Mouse (Mus musculus): ENCODE measurements around the gene Kri1. TPM values are rescaled to one million over a fixed set of nuclear protein-coding genes. Genes with fewer than 3 reads are reported as not detected.

Kri1 gene
- total and polyA plus RNA-seq, 3 experiments = 76.1 to 233 (median 199) TPM

DNA sequence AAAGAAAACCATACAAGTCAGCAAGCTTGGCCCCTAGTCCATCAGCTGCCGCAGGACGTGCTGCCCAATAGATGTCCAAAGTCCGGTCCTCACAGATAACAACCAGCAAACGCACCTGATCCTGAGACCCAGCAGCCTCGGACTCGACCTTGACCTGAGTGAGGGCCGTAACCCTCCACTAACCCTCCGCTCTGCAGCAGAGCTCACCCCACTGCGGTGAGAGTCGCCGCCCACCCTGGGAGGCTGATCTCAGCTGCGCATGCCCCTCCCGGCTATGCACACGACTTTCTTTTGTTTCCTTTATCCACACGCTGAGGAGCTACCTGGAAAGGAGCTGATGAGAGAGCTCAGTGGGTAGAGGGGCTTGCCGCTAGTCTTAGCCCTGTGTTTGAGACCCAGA lies 60.4 kb downstream of the Kri1 start:
- Histone ChIP-seq H3K9ac (ENCODE audit: control insufficient read depth, low read depth, low read length, poor library complexity, severe bottlenecking) (peak overlapping the region; percentile 33), H3K79me2 (ENCODE audit: control insufficient read depth, insufficient read depth, low read length, poor library complexity) (no peaks in the 10 kb centered on the region), H3K36me3 (ENCODE audit: control insufficient read depth in 1 of 2, insufficient read depth in 2 of 2, low read length in 2 of 2) (peaks cover 4 to 11% of the 10 kb centered on the region in 2 experiments), H3K4me3 (ENCODE audit: control insufficient read depth in 1 of 2, insufficient read depth in 1 of 2, low read depth in 2 of 2, low read length in 2 of 2) (peak overlapping the region; percentile 28 to 31), H3K27ac (ENCODE audit: control insufficient read depth, low read depth, low read length) (no peak overlapping the region; the same call in 1 of the 2 replicates), H3K4me1 (ENCODE audit: control insufficient read depth in 1 of 2, insufficient read depth in 2 of 2, low read length in 2 of 2) (peaks cover 2 to 20% of the 10 kb centered on the region in 2 experiments; a peak in 3 of 4 replicates), H3K27me3 (ENCODE audit: control insufficient read depth in 1 of 2, insufficient read depth in 2 of 2, low read length in 2 of 2) (no peaks in the 10 kb centered on the region), H3K9me3 (replicated peaks; ENCODE audit: insufficient read depth, low read length) (no peaks in the 10 kb centered on the region)
- peak; percentile 63 for DNase-seq (ENCODE audit: low read depth, low spot score)
- TF ChIP-seq GATA1 (IDR thresholded peaks at IDR 0.05; ENCODE audit: low read depth, low read length) = no peak
- TF ChIP-seq UBTF (IDR thresholded peaks at IDR 0.05; ENCODE audit: borderline replicate concordance, insufficient read depth, low read depth, low read length) = 0 out of 2 replicates have a peak, but pooled peaks have one; percentile 30
- TF ChIP-seq POLR2AphosphoS5 (IDR thresholded peaks at IDR 0.05; ENCODE audit: borderline replicate concordance, low read depth, low read length) = peak; percentile 69; the same call in 1 of the 2 replicates

DNA sequence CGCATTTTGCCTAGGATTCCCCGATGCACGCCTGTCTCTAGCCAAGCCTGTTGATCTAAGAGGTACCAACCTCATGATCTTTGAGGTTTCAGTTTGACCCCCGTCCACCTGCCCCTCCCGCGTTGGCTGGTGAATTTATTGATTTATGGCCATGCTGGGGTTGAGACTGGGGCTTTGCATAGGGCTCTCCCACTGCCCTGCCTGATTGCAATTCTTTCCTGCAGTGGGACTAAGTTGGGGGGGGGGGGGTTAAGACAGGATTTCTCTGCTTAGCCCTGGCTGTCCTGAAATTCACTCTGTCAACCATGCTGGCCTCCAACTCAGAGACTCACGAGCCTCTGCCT lies 62.4 kb downstream of the Kri1 start:
- TF ChIP-seq UBTF (IDR thresholded peaks at IDR 0.05; ENCODE audit: borderline replicate concordance, insufficient read depth, low read depth, low read length) (peak; percentile 91; the same call in 1 of the 2 replicates), CTCF (IDR thresholded peaks at IDR 0.05 in 2 of 3, conservative IDR thresholded peaks at IDR 0.05 in 1 of 3; ENCODE audit: control insufficient read depth in 1 of 3, insufficient read depth in 1 of 3, low read depth in 2 of 3, low read length in 3 of 3, poor library complexity in 1 of 3, severe bottlenecking in 1 of 3) (no peak), POLR2AphosphoS5 (IDR thresholded peaks at IDR 0.05; ENCODE audit: borderline replicate concordance, low read depth, low read length) (no peak), ZNF384 (IDR thresholded peaks at IDR 0.05; ENCODE audit: low read depth, low read length) (no peak), CHD2 (IDR thresholded peaks at IDR 0.05; ENCODE audit: low read length) (no peak), NELFE (IDR thresholded peaks at IDR 0.05; ENCODE audit: low read depth, low read length) (no peak), HCFC1 (IDR thresholded peaks at IDR 0.05; ENCODE audit: low read depth, low read length) (no peak), MXI1 (IDR thresholded peaks at IDR 0.05; ENCODE audit: low read depth, low read length) (no peak), POLR2A (IDR thresholded peaks at IDR 0.05; ENCODE audit: control insufficient read depth in 1 of 2, insufficient read depth in 1 of 2, low read depth in 1 of 2, low read length in 2 of 2, poor library complexity in 1 of 2) (peak in 1 of 2 experiments; percentile 30; a peak in 1 of 4 replicates), MYC (IDR thresholded peaks at IDR 0.05; ENCODE audit: low read depth, low read length) (no peak), POLR2AphosphoS2 (IDR thresholded peaks at IDR 0.05; ENCODE audit: low read length) (no peak), ZKSCAN1 (IDR thresholded peaks at IDR 0.05; ENCODE audit: low read depth, low read length) (no peak), GABPA (IDR thresholded peaks at IDR 0.05; ENCODE audit: low read depth, low read length) (no peak), MYB (IDR thresholded peaks at IDR 0.05; ENCODE audit: low read depth, low read length) (no peak), SMC3 (IDR thresholded peaks at IDR 0.05; ENCODE audit: low read depth, low read length) (no peak), GATA1 (IDR thresholded peaks at IDR 0.05; ENCODE audit: low read depth, low read length) (no peak; the same call in 1 of the 2 replicates)
- Histone ChIP-seq H3K27ac (ENCODE audit: control insufficient read depth, low read depth, low read length) (no peak overlapping the region), H3K79me2 (ENCODE audit: control insufficient read depth, insufficient read depth, low read length, poor library complexity) (no peaks in the 10 kb centered on the region), H3K27me3 (ENCODE audit: control insufficient read depth in 1 of 2, insufficient read depth in 2 of 2, low read length in 2 of 2) (no peaks in the 10 kb centered on the region), H3K9ac (ENCODE audit: control insufficient read depth, low read depth, low read length, poor library complexity, severe bottlenecking) (peak overlapping the region; percentile 37), H3K4me1 (ENCODE audit: control insufficient read depth in 1 of 2, insufficient read depth in 2 of 2, low read length in 2 of 2) (peaks cover 4 to 28% of the 10 kb centered on the region in 2 experiments; a peak in 3 of 4 replicates), H3K9me3 (replicated peaks; ENCODE audit: insufficient read depth, low read length) (no peaks in the 10 kb centered on the region), H3K36me3 (ENCODE audit: control insufficient read depth in 1 of 2, insufficient read depth in 2 of 2, low read length in 2 of 2) (peaks cover 1 to 21% of the 10 kb centered on the region in 2 experiments), H3K4me3 (ENCODE audit: control insufficient read depth in 1 of 2, insufficient read depth in 1 of 2, low read depth in 2 of 2, low read length in 2 of 2) (peak overlapping the region; percentile 39 to 59)
- no peak for DNase-seq (ENCODE audit: low read depth, low spot score)

All from MEL (cell line).